8 mouse cellular contexts compared by ENCODE assay signal in the genomic region with DNA sequence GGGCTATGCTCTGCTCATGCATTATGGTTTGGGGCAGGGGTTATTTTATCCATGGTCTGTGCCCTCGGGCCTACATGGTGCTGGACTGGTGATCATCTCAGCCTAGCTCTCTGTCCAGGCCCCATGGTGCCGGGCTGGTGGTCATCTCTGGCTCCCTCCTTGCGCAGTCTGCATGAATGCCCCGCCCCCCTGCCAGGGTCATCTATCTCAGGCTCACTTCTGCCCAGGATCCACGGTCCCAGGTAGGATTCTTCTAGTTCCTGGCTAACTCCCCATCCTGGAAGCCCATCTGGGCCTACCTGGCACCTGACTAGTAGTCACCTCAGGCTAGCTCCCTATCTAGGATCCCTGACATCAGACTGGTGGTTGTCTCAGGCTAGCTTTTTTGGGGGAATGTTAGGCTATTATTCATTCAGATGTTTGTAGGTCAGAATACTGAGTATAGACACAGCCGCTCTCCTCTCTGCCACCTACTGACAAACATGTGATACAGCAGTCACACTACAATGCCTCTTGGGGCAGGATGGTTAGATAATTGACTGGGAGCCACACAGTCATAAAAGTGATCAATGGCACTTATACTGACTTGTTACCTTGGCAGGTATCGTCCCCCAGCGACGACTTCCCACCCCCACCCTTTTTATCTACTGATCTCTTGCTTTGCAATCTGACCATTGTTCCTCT.
DNase-seq lines count a peak whose midpoint lies in the region; ATAC-seq and TF ChIP-seq lines count a peak whose summit lies in the region.

No protein-coding gene starts in this region.

- H3K36me3 ChIP-seq in forebrain, embryonic 13.5 days (ENCODE audit: poor library complexity, severe bottlenecking) = no peaks in the 10 kb centered on the region
- H3K36me3 ChIP-seq in forebrain, embryonic 12.5 days (replicated peaks) = no peaks in the 10 kb centered on the region

- H3K27me3 ChIP-seq in forebrain, embryonic 13.5 days = no peaks in the 10 kb centered on the region
- no peaks in the 10 kb centered on the region for H3K27me3 ChIP-seq in forebrain, embryonic 12.5 days

- no peak overlapping the region for H3K9ac ChIP-seq in forebrain, embryonic 13.5 days
- H3K9ac ChIP-seq in forebrain, embryonic 12.5 days = no peak overlapping the region

- no peak overlapping the region for H3K27ac ChIP-seq in forebrain, embryonic 13.5 days
- H3K27ac ChIP-seq in forebrain, embryonic 12.5 days = no peak overlapping the region

- peaks cover 6% of the 10 kb centered on the region; the same call in 1 of the 2 replicates for H3K4me1 ChIP-seq in forebrain, embryonic 13.5 days
- H3K4me1 ChIP-seq in forebrain, embryonic 12.5 days = no peaks in the 10 kb centered on the region; the same call in 1 of the 2 replicates
- H3K4me1 ChIP-seq in lung, adult 2 months (ENCODE audit: control insufficient read depth, insufficient read depth, low read length) = no peaks in the 10 kb centered on the region

- H3K9me3 ChIP-seq in forebrain, embryonic 13.5 days (replicated peaks) = no peaks in the 10 kb centered on the region
- H3K9me3 ChIP-seq in forebrain, embryonic 12.5 days = no peaks in the 10 kb centered on the region

- WGBS in forebrain, embryonic 13.5 days = 65% methylated on average over 9 of the region's 9 CpGs
- WGBS in forebrain, embryonic 12.5 days = 68% methylated on average over 9 of the region's 9 CpGs
- 57% methylated on average over 9 of the region's 9 CpGs for WGBS in lung, adult 2 months

- H3K4me2 ChIP-seq in forebrain, embryonic 13.5 days = no peak overlapping the region
- H3K4me2 ChIP-seq in forebrain, embryonic 12.5 days = no peak overlapping the region

- TF ChIP-seq POLR2A in lung, adult 2 months (IDR thresholded peaks at IDR 0.05; ENCODE audit: borderline replicate concordance, extremely low read depth, low read depth, low read length) = no peak

- H3K4me3 ChIP-seq in forebrain, embryonic 13.5 days = no peak overlapping the region
- H3K4me3 ChIP-seq in forebrain, embryonic 12.5 days (replicated peaks) = no peak overlapping the region
- no peak overlapping the region for H3K4me3 ChIP-seq in lung, adult 2 months (replicated peaks; ENCODE audit: extremely low read depth, low read depth, low read length)

- DNase-seq in lung, adult 2 months = no peak
- DNase-seq in lung, adult 18-20 months = no peak
- DNase-seq in cerebellum, adult 18-20 months = peak; percentile 43 to 58
- DNase-seq in left cerebral cortex, postnatal 4 days = peak; percentile 13
- no peak for DNase-seq in layer of hippocampus, adult 11-12 months (ENCODE audit: low spot score)
- DNase-seq in c-Kit-positive CD71-positive TER-119-positive erythroid progenitor cells, embryonic 14.5 days (ENCODE audit: low spot score) = no peak

- intact Hi-C loops in left cerebral cortex, postnatal 4 days (cut with DNase I) = loop anchor here (10.0 kb wide), 1 partner anchor 177 kb away; no protein-coding TSS in a partner anchor

- peak; percentile 34; the same call in 1 of the 2 replicates for TF ChIP-seq CTCF in lung, adult 2 months (IDR thresholded peaks at IDR 0.05; ENCODE audit: insufficient read depth, low read length)

- 0 out of 2 replicates have a peak, but pooled peaks have one; percentile 21 for ATAC-seq in forebrain, embryonic 13.5 days
- ATAC-seq in forebrain, embryonic 12.5 days (ENCODE audit: low FRiP score) = no peak

Comparison
In these comparisons a context has a peak if more than half of its experiments do, and no peak if none do; other contexts are left out.
1. DNase-seq: peak in cerebellum, adult 18-20 months (2 of 2) and left cerebral cortex, postnatal 4 days (single experiment); none in lung, adult 2 months (single experiment), lung, adult 18-20 months (0 of 2), layer of hippocampus, adult 11-12 months (single experiment) and c-Kit-positive CD71-positive TER-119-positive erythroid progenitor cells, embryonic 14.5 days (single experiment).